Mouse (Mus musculus) hindbrain, embryonic 11.5 days (tissue): ENCODE measurements around the gene Oas1g. TPM values are rescaled to one million over a fixed set of nuclear protein-coding genes. Genes with fewer than 3 reads are reported as not detected.
"Not testable (repeated sequence)": the region's sequence is repeated elsewhere in the genome, so short reads cannot be mapped to it uniquely, and the experiment has no call there.

Experiments used
- ATAC-seq: fragments of 200-750 bp; cut with Nextera tagmentation; 2 replicates; pipeline ENCODE4 v1.8.0; 2017; ENCODE audit warnings: mild to moderate bottlenecking, moderate TSS enrichment, moderate library complexity; ENCODE audit not compliant: low FRiP score
- DNase-seq: peaks from one replicate; pipeline ENCODE4 v3.0.0-alpha.2; 2015; ENCODE audit warnings: low spot score
- H3K27ac ChIP-seq: fragments of 300-500 bp; sonication (generic); 2 replicates; pipeline ENCODE4 v1.5.1; 2014; ENCODE audit warnings: mild to moderate bottlenecking, low read depth, low read length
- H3K27me3 ChIP-seq: fragments of 300-500 bp; sonication (generic); 2 replicates; pipeline ENCODE4 v1.6.1; 2014; ENCODE audit warnings: mild to moderate bottlenecking, low read length, moderate library complexity, mixed read lengths; ENCODE audit not compliant: control insufficient read depth, insufficient read depth
- H3K36me3 ChIP-seq: fragments of 300-500 bp; sonication (generic); 2 replicates; pipeline ENCODE4 v1.6.1; 2014; ENCODE audit warnings: mild to moderate bottlenecking, low read length, moderate library complexity, mixed read lengths; ENCODE audit not compliant: control insufficient read depth, insufficient read depth
- H3K4me1 ChIP-seq: fragments of 300-500 bp; sonication (generic); replicated peaks from 2 replicates; pipeline ENCODE4 v1.6.1; 2014; ENCODE audit warnings: low read length, mixed read lengths; ENCODE audit not compliant: control insufficient read depth, insufficient read depth
- H3K4me2 ChIP-seq: fragments of 300-500 bp; sonication (generic); replicated peaks from 2 replicates; pipeline ENCODE4 v1.6.1; 2014; ENCODE audit warnings: mild to moderate bottlenecking, low read depth, low read length
- H3K4me3 ChIP-seq: fragments of 300-500 bp; sonication (generic); 2 replicates; pipeline ENCODE4 v1.5.1; 2014; ENCODE audit warnings: low read depth, low read length
- H3K9ac ChIP-seq: fragments of 300-500 bp; sonication (generic); 2 replicates; pipeline ENCODE4 v1.6.1; 2014; ENCODE audit warnings: low read depth, low read length
- H3K9me3 ChIP-seq: fragments of 300-500 bp; sonication (generic); 2 replicates; pipeline ENCODE4 v1.6.1; 2016; ENCODE audit warnings: low read length; ENCODE audit not compliant: control insufficient read depth
- whole genome bisulfite sequencing: fragments of 180-500 bp; shearing (Covaris S2); extraction: QIAGEN DNeasy Blood & Tissue Kit; methylation state at CpG from one replicate; pipeline ENCODE4 v1.1.7; 2014; 5-methylcytosine and 5-hydroxymethylcytosine counted together
- polyA plus RNA-seq: library from polyadenylated mRNA; unstranded; fragments of >200 nt; fragmentation: Nextera tagmentation; extraction: Ambion mirVana; gene quantifications from 2 replicates; pipeline ENCODE4 v1.2.1, GENCODE M21; 2014

The Oas1g gene
- polyA plus RNA-seq, 1 experiment from 2014 or later: 0.15 TPM

DNA sequence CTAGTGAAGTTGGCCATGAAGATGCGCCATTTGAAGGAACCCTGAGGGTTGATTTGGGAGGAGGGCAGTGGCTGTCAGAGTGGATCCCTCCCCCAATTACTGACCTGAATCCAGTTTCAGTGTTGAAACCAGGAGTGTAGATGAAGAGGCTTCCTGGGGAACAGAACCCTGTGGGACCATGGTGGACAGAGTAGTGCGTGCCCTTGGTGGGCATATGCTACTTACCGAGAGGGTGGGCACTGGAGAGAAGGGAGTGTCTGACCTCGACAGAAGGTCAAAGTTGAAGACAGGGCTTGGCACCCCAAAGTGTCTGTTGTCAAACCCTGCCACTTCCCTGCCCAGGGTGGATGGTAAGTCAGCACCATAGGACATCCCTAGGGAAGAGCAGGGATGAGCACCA is 6.5 kb upstream of the Oas1g start:
- not testable (repeated sequence) for ATAC-seq, H3K27ac ChIP-seq, H3K9ac ChIP-seq, DNase-seq, H3K9me3 ChIP-seq, H3K4me3 ChIP-seq, H3K4me1 ChIP-seq, H3K4me2 ChIP-seq, H3K36me3 ChIP-seq, H3K27me3 ChIP-seq
- WGBS: 86% methylated on average over 4 of the region's 4 CpGs

DNA sequence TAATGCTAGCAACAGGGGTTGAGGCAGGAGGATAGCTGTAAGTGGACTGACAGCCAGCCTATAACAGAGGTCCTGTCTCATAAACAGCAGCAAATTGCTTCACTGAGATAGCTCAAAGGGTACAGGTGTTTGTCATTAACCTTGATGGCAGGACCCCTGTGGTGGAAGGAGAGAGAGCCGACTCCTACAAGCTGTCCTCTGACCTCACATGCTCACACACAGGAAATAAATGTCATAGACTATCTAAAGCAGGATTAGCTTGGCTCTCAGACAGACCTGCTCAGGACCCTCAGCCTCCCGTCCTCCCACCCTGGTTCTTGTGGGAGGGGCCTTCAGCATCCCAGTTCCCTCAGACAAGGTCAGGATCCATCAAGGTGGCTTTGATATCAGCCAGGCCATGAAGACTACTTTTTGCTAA is 4.8 kb upstream of the Oas1g start:
- 46% methylated on average over 2 of the region's 2 CpGs for WGBS
- H3K36me3 ChIP-seq: no peaks in the 10 kb centered on the region

GRCm38 (mm10) chr5:120891566-120892242 is 4.3 kb upstream of the Oas1g start:
- H3K36me3 ChIP-seq: not testable (repeated sequence)

More for the DNA sequence above, 4.8 kb upstream of the Oas1g start:
- H3K9me3 ChIP-seq: no peaks in the 10 kb centered on the region
- H3K4me1 ChIP-seq: no peaks in the 10 kb centered on the region
- no peak overlapping the region for H3K4me2 ChIP-seq
- H3K27ac ChIP-seq: no peak overlapping the region
- DNase-seq (no peak), ATAC-seq (no peak)
- H3K4me3 ChIP-seq: no peak overlapping the region
- H3K9ac ChIP-seq: no peak overlapping the region
- H3K27me3 ChIP-seq: no peaks in the 10 kb centered on the region

DNA sequence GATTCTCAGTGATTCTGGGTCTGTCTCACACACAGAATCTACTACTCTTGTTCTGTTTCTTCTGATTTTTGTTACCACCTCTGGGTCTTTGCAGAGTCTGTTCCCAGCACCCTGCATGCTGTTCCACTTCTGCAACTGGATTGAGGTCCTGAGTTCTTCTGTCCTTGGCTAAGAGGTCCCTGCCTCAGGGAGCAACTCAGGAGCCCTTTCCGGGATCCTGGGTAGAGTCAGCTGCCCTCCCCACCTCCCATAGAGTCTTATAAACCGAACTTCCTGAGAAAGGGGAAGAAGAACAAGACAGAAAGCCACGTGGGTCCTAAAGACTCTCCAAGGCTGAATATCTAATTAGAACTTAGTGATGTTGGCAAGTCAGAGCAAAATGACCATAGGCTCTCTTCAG is 3.6 kb upstream of the Oas1g start:
- DNase-seq: no peak

More at GRCm38 (mm10) chr5:120891566-120892242, 4.3 kb upstream of the Oas1g start:
- H3K4me1 ChIP-seq, H3K9me3 ChIP-seq, H3K27me3 ChIP-seq, H3K27ac ChIP-seq, H3K4me2 ChIP-seq, DNase-seq, H3K9ac ChIP-seq, H3K4me3 ChIP-seq, ATAC-seq: not testable (repeated sequence)
- 74% methylated on average over 2 of the region's 2 CpGs for WGBS

GRCm38 (mm10) chr5:120890026-120890425 is 2.6 kb upstream of the Oas1g start:
- Histone ChIP-seq H3K9me3 (no peaks in the 10 kb centered on the region), H3K4me2 (no peak overlapping the region), H3K4me1 (no peaks in the 10 kb centered on the region), H3K27me3 (no peaks in the 10 kb centered on the region), H3K9ac (no peak overlapping the region), H3K4me3 (no peak overlapping the region), H3K27ac (no peak overlapping the region), H3K36me3 (no peaks in the 10 kb centered on the region)
- 82% methylated on average over 2 of the region's 2 CpGs for WGBS
- ATAC-seq: no peak
- no peak for DNase-seq

More for the DNA sequence above, 3.6 kb upstream of the Oas1g start:
- 56% methylated on average over 3 of the region's 3 CpGs for WGBS
- Histone ChIP-seq H3K27ac (no peak overlapping the region), H3K4me3 (no peak overlapping the region), H3K4me2 (no peak overlapping the region), H3K27me3 (no peaks in the 10 kb centered on the region), H3K9ac (no peak overlapping the region), H3K4me1 (no peaks in the 10 kb centered on the region), H3K36me3 (no peaks in the 10 kb centered on the region), H3K9me3 (no peaks in the 10 kb centered on the region)
- ATAC-seq: no peak

DNA sequence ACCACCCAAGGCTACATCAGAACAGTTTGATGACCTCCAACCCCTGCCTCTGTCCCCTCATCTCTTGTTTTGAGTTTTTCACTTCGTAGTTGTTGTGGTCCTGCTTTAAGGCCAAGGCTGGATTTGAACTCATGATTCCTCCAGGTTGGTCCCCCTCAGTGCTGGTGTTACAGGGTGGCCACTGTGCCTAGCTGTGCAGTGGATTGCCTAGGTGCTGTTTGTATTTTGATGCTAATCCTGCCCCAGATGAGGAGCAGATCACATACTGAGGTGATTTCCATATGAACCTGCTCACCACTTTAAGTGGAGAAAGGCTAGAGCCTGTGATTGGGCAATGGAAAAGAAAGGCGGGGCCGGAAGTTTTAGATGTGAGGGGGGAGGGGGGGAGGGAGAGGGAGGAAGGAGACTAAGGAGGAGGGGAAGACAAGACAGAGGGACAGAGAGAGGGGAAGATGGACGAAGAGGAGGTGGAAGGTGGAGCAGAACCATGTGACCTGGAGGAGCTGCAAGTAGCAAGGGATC is 942 bp upstream of the Oas1g start:
- not testable (repeated sequence) for DNase-seq, H3K4me3 ChIP-seq, H3K4me2 ChIP-seq, ATAC-seq, H3K36me3 ChIP-seq, H3K9ac ChIP-seq, H3K4me1 ChIP-seq, H3K9me3 ChIP-seq, H3K27ac ChIP-seq, H3K27me3 ChIP-seq
- 48% methylated on average over 4 of the region's 4 CpGs for WGBS

- WGBS: 61% methylated on average over 6 of the region's 6 CpGs
- ATAC-seq (no peak), DNase-seq (no peak)
- Histone ChIP-seq H3K4me2 (no peak overlapping the region), H3K4me3 (no peak overlapping the region), H3K36me3 (no peaks in the 10 kb centered on the region), H3K4me1 (no peaks in the 10 kb centered on the region), H3K9ac (no peak overlapping the region), H3K27me3 (no peaks in the 10 kb centered on the region), H3K27ac (no peak overlapping the region), H3K9me3 (no peaks in the 10 kb centered on the region)
These were observed 418 bp upstream of the Oas1g start for GRCm38 (mm10) chr5:120887831-120888230.

DNA sequence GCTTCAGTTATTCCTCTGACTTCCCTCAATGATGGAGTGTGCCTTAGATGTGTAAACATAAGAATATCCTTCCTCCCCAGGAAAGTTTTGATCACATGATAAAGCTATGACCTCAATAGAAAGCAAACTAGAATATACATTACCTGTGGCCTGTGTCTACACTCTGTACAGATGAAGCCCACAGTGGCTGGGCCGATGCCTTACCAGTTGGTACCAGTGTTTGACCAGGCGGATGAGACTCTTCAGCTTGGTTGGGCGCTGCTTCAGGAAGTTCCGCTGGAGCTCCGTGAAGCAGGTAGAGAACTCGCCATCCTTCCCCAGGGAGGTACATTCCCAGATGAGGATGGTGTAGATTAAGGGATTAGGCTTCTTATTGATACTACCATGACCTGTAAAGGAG is 5.7 kb downstream of the Oas1g start:
- H3K9ac ChIP-seq, ATAC-seq, H3K36me3 ChIP-seq, DNase-seq, H3K4me1 ChIP-seq, H3K9me3 ChIP-seq, H3K4me3 ChIP-seq, H3K27ac ChIP-seq, H3K27me3 ChIP-seq, H3K4me2 ChIP-seq: not testable (repeated sequence)
- WGBS: 94% methylated on average over 6 of the region's 6 CpGs

GRCm38 (mm10) chr5:120878803-120879202 is 8.6 kb downstream of the Oas1g start:
- not testable (repeated sequence) for DNase-seq, H3K4me3 ChIP-seq, ATAC-seq, H3K36me3 ChIP-seq, H3K27me3 ChIP-seq, H3K4me1 ChIP-seq, H3K27ac ChIP-seq, H3K9ac ChIP-seq, H3K4me2 ChIP-seq, H3K9me3 ChIP-seq
- WGBS: 65% methylated on average over 2 of the region's 2 CpGs
